Mouse (Mus musculus) right cerebral cortex, adult 18-20 months (tissue): ENCODE results near the gene Rnasek.

ENCODE experiments used
- DNase-seq: peaks from one replicate; pipeline ENCODE4 v3.0.0; 2022; ENCODE audit warnings: mixed read lengths

Gene Rnasek

GRCm38 (mm10) chr11:70215301-70215700, 24.3 kb downstream of the Rnasek start:
- no peak for DNase-seq

- no peak for DNase-seq
Observed at GRCm38 (mm10) chr11:70214856-70215209, 24.8 kb downstream of the Rnasek start.

GRCm38 (mm10) chr11:70214191-70214855, 25.3 kb downstream of the Rnasek start:
- no peak for DNase-seq

GRCm38 (mm10) chr11:70213736-70214135, 25.9 kb downstream of the Rnasek start:
- no peak for DNase-seq

- peak; percentile 68 for DNase-seq
Observed at GRCm38 (mm10) chr11:70212896-70213295, 26.7 kb downstream of the Rnasek start.

- DNase-seq: no peak
Observed at GRCm38 (mm10) chr11:70212423-70212822, 27.2 kb downstream of the Rnasek start, which contains the start of gene Slc16a11. TSS of gene Slc16a11 (plus strand) at chr11:70212752.

GRCm38 (mm10) chr11:70211972-70212371, 27.7 kb downstream of the Rnasek start:
- DNase-seq: no peak

- DNase-seq: no peak
Observed at GRCm38 (mm10) chr11:70210681-70211080, 29.0 kb downstream of the Rnasek start.

GRCm38 (mm10) chr11:70208778-70209388, 30.8 kb downstream of the Rnasek start:
- no peak for DNase-seq

- DNase-seq: no peak
Observed at GRCm38 (mm10) chr11:70207283-70207682, 32.4 kb downstream of the Rnasek start.

GRCm38 (mm10) chr11:70206801-70207200, 32.8 kb downstream of the Rnasek start:
- no peak for DNase-seq

- peak; percentile 61 for DNase-seq
Observed at GRCm38 (mm10) chr11:70201691-70202090, 38.0 kb downstream of the Rnasek start.

- DNase-seq: no peak
Observed at GRCm38 (mm10) chr11:70200036-70200608, 39.5 kb downstream of the Rnasek start.

GRCm38 (mm10) chr11:70199107-70199506, 40.5 kb downstream of the Rnasek start:
- DNase-seq: no peak

- no peak for DNase-seq
Observed at GRCm38 (mm10) chr11:70198332-70198731, 41.3 kb downstream of the Rnasek start.

GRCm38 (mm10) chr11:70193354-70194285, 46.0 kb downstream of the Rnasek start:
- no peak for DNase-seq

GRCm38 (mm10) chr11:70192157-70192556, 47.5 kb downstream of the Rnasek start:
- DNase-seq: no peak

- DNase-seq: no peak
Observed at GRCm38 (mm10) chr11:70191188-70191587, 48.5 kb downstream of the Rnasek start.

- DNase-seq: no peak
Observed at GRCm38 (mm10) chr11:70189319-70190134, 50.1 kb downstream of the Rnasek start.
